Comparison of ENCODE assay signal across 7 mouse cellular contexts in the genomic region with DNA sequence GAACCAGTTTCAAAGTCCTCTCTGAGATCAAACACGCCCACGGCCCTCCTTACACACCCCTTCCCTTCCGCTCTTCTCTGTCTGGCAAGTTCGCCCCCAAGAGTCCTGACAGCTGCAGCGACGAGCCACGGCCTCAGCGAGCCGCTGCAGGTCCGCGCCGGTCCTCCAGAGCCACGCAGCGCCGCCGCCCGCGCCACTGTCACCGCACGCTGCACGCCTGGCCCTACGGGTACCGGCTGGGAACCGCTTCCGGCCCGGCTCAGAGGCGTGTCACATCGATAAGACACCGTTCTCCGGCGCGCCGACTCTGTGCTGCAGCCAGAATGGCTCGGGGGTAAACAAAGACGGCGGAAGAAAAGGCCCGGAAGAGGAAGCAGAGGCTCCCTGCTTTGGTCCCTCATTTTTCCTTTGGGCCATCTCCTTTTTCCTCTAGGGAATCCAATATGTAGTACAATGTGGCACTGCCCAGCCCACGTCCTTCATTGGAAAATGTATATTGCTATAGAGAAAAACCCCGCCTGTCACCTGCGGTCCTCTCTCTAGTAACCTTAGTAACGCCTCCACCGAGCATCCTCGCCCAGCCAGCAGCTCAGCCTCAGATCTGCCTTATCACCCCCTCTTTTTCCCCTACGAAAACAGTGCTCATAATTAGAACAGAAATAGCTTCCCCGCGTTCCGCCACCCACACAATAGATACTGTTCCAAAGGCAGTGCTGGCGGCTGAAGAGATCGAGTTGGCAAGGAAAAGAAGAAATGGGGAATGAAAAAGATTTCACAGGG. TPM values are rescaled to one million over a fixed set of nuclear protein-coding genes. Genes with fewer than 3 reads are reported as not detected.
A peak's percentile ranks its signal among the peaks of the same experiment; 100 is the strongest.
DNase-seq lines count a peak whose midpoint lies in the region; ATAC-seq lines count a peak whose summit lies in the region.

A gene (minus strand): TSS at position 252 of the 780 bp plus-strand sequence.

- peak within 1 kb of the TSS; percentile 83 for H3K4me3 ChIP-seq in intestine, embryonic 14.5 days (ENCODE audit: low read depth, low read length)
- H3K4me3 ChIP-seq in midbrain, embryonic 10.5 days: peak within 1 kb of the TSS; percentile 73

- peaks cover 4% of the 10 kb centered on the region; the same call in 1 of the 2 replicates for H3K4me1 ChIP-seq in intestine, embryonic 14.5 days (replicated peaks; ENCODE audit: control insufficient read depth, insufficient read depth, low read length)
- peaks cover 24% of the 10 kb centered on the region for H3K4me1 ChIP-seq in midbrain, embryonic 10.5 days

- H3K4me2 ChIP-seq in intestine, embryonic 14.5 days (ENCODE audit: low read length): peak within 1 kb of the TSS; percentile 84

- H3K27ac ChIP-seq in intestine, embryonic 14.5 days (ENCODE audit: low read depth): peak within 1 kb of the TSS; percentile 87
- H3K27ac ChIP-seq in midbrain, embryonic 10.5 days (replicated peaks): peak within 1 kb of the TSS; percentile 90

- ATAC-seq in intestine, embryonic 14.5 days (replicated peaks; ENCODE audit: low FRiP score, low TSS enrichment, low read depth): peak; percentile 97

- DNase-seq in adrenal gland, adult (ENCODE audit: inconsistent age in 2 of 2, low spot score in 1 of 2): peak; percentile 93 to 97
- DNase-seq in embryo, embryonic 10.5 days (ENCODE audit: low spot score): peak; percentile 91
- peak; percentile 88 for DNase-seq in gastrocnemius, postnatal 25 days
- peak; percentile 99 for DNase-seq in intestine, embryonic 14.5 days (ENCODE audit: low spot score)
- DNase-seq in left cerebral cortex, postnatal 25 days (ENCODE audit: low spot score in 2 of 2): peak; percentile 96 to 97
- DNase-seq in midbrain, embryonic 10.5 days (ENCODE audit: low spot score): peak; percentile 93
- peak; percentile 93 for DNase-seq in right cerebral cortex, postnatal 4 days

- H3K9me3 ChIP-seq in intestine, embryonic 14.5 days (ENCODE audit: control insufficient read depth, low read length): 0 out of 2 replicates have a peak, but pooled peaks cover 4% of the 10 kb centered on the region
- peaks cover 4% of the 10 kb centered on the region; the same call in 1 of the 2 replicates for H3K9me3 ChIP-seq in midbrain, embryonic 10.5 days (replicated peaks)

- intact Hi-C loops in left cerebral cortex, postnatal 25 days (cut with DNase I): loop anchor here (1.0 to 5.0 kb wide), 4 partner anchors 14 to 128 kb away; a partner anchor contains a TSS

- H3K36me3 ChIP-seq in intestine, embryonic 14.5 days (ENCODE audit: control insufficient read depth, insufficient read depth, low read length): no peaks in the 10 kb centered on the region
- H3K36me3 ChIP-seq in midbrain, embryonic 10.5 days: peaks cover 2% of the 10 kb centered on the region; the same call in 1 of the 2 replicates

- under 1% methylated on average over 49 of the region's 49 CpGs for whole genome bisulfite sequencing in intestine, embryonic 14.5 days
- WGBS in midbrain, embryonic 10.5 days: under 1% methylated on average over 49 of the region's 49 CpGs

- H3K27me3 ChIP-seq in intestine, embryonic 14.5 days (replicated peaks; ENCODE audit: control insufficient read depth, insufficient read depth, low read length): no peaks in the 10 kb centered on the region
- H3K27me3 ChIP-seq in midbrain, embryonic 10.5 days (ENCODE audit: low read depth, poor library complexity, severe bottlenecking): no peaks in the 10 kb centered on the region

- H3K9ac ChIP-seq in intestine, embryonic 14.5 days (ENCODE audit: low read length): peak within 1 kb of the TSS; percentile 65

RNA-seq across cellular contexts. Expression of the gene that starts here (rescaled TPM):
- total RNA-seq in gastrocnemius, postnatal 25 days (2021): 10 to 100 TPM; 11.4 to 12.1 TPM
- polyA plus RNA-seq in intestine, embryonic 14.5 days (2014; fragmentation: Nextera tagmentation; extraction: Ambion mirVana): 31.6 and 32.6 TPM in 2 replicates
- total RNA-seq in left cerebral cortex, postnatal 25 days (2021): 10 to 100 TPM; 14.5 to 16.7 TPM
- polyA plus RNA-seq in midbrain, embryonic 10.5 days (2016; fragmentation: Nextera tagmentation; extraction: Ambion mirVana): 45.1 and 46.6 TPM in 2 replicates

Comparison
In these comparisons a context has a peak if more than half of its experiments do, and no peak if none do; other contexts are left out.
1. Peak in every context shown above with its lines: DNase-seq, ATAC-seq, H3K4me3 ChIP-seq and H3K27ac ChIP-seq.